Mouse (Mus musculus) forebrain, postnatal 0 days (tissue): ENCODE results near the gene Zfp791. TPM values are rescaled to one million over a fixed set of nuclear protein-coding genes. Genes with fewer than 3 reads are reported as not detected.

Experiments
- ATAC-seq: fragments of 200-750 bp; cut with Nextera tagmentation; 2 replicates; pipeline ENCODE4 v1.8.0; 2017; ENCODE audit warnings: mild to moderate bottlenecking, moderate library complexity
- DNase-seq: peaks from one replicate; pipeline ENCODE4 v3.0.0-alpha.2; 2015
- H3K27ac ChIP-seq: fragments of 300-500 bp; sonication (generic); 2 replicates; pipeline ENCODE4 v1.5.1; 2014; ENCODE audit warnings: low read depth, mild to moderate bottlenecking, antibody characterized with exemption, low read length, moderate library complexity, mixed read lengths
- H3K27me3 ChIP-seq: fragments of 300-500 bp; sonication (generic); 2 replicates; pipeline ENCODE4 v1.6.1; 2014; ENCODE audit warnings: mild to moderate bottlenecking, low read length, mixed read lengths; ENCODE audit not compliant: insufficient read depth
- H3K36me3 ChIP-seq: fragments of 300-500 bp; sonication (generic); 2 replicates; pipeline ENCODE4 v1.6.1; 2014; ENCODE audit warnings: mild to moderate bottlenecking, moderate library complexity; ENCODE audit not compliant: insufficient read depth
- H3K4me1 ChIP-seq: fragments of 300-500 bp; sonication (generic); 2 replicates; pipeline ENCODE4 v1.6.1; 2014; ENCODE audit warnings: antibody characterized with exemption; ENCODE audit not compliant: insufficient read depth
- H3K4me2 ChIP-seq: fragments of 300-500 bp; sonication (generic); 2 replicates; pipeline ENCODE4 v1.6.1; 2014; ENCODE audit warnings: low read depth, mild to moderate bottlenecking, moderate library complexity
- H3K4me3 ChIP-seq: fragments of 300-500 bp; sonication (generic); 2 replicates; pipeline ENCODE4 v1.5.1; 2014; ENCODE audit warnings: low read depth, low read length, mixed read lengths
- H3K9ac ChIP-seq: fragments of 300-500 bp; sonication (generic); 2 replicates; pipeline ENCODE4 v1.6.1; 2014; ENCODE audit warnings: mild to moderate bottlenecking
- H3K9me3 ChIP-seq: fragments of 300-500 bp; sonication (generic); 2 replicates; pipeline ENCODE4 v1.6.1; 2016; ENCODE audit warnings: low read length
- CTCF ChIP-seq: sonication (generic); IDR thresholded peaks from 2 replicates; pipeline ENCODE4 v1.5.1; 2016; ENCODE audit warnings: antibody characterized with exemption, control low read depth, low read depth
- WGBS: fragments of 180-500 bp; shearing (Covaris S2); extraction: QIAGEN DNeasy Blood & Tissue Kit; methylation state at CpG from one replicate; pipeline ENCODE4 v1.1.7; 2014; 5-methylcytosine and 5-hydroxymethylcytosine counted together
- polyA plus RNA-seq: library from polyadenylated mRNA; unstranded; fragments of >200 nt; fragmentation: Nextera tagmentation; extraction: Ambion mirVana; gene quantifications from 2 replicates; pipeline ENCODE4 v1.2.1, GENCODE M21; 2015
- total RNA-seq: library from RNA; depleted of rRNA; stranded (reverse); fragments of >200 nt; gene quantifications from 2 replicates; pipeline ENCODE4 v1.2.3, GENCODE M21; 2014

Gene Zfp791
- total and polyA plus RNA-seq, 2 experiments from 2014 or later = 2.4 to 2.7 TPM

- peak; percentile 91 for ATAC-seq
- peak; percentile 89 for DNase-seq
- 7% methylated on average over 37 of the region's 37 CpGs for WGBS
- Histone ChIP-seq H3K4me3 (peak overlapping the region; percentile 59), H3K4me1 (no peaks in the 10 kb centered on the region), H3K36me3 (no peaks in the 10 kb centered on the region), H3K27me3 (no peaks in the 10 kb centered on the region), H3K9me3 (no peaks in the 10 kb centered on the region), H3K27ac (peak overlapping the region; percentile 54), H3K4me2 (peak overlapping the region; percentile 76), H3K9ac (peak overlapping the region; percentile 80)
- peak; percentile 57 for TF ChIP-seq CTCF
Measured at GRCm38 (mm10) chr8:85119052-85119981, 3.6 kb downstream of the Zfp791 start.

GRCm38 (mm10) chr8:85116984-85117383 is 5.9 kb downstream of the Zfp791 start:
- H3K27me3 ChIP-seq = no peaks in the 10 kb centered on the region
- H3K9ac ChIP-seq = no peak overlapping the region
- WGBS = 93% methylated on average over 7 of the region's 7 CpGs

GRCm38 (mm10) chr8:85115501-85115900 is 7.4 kb downstream of the Zfp791 start:
- 75% methylated on average over 4 of the region's 4 CpGs for WGBS
- no peak for TF ChIP-seq CTCF
- ATAC-seq (no peak), DNase-seq (no peak)
- no peaks in the 10 kb centered on the region for H3K27me3 ChIP-seq
- no peaks in the 10 kb centered on the region for H3K4me1 ChIP-seq
- peaks cover 15% of the 10 kb centered on the region for H3K36me3 ChIP-seq
- no peaks in the 10 kb centered on the region for H3K9me3 ChIP-seq
- H3K4me2 ChIP-seq = no peak overlapping the region
- no peak overlapping the region for H3K27ac ChIP-seq
- H3K9ac ChIP-seq = no peak overlapping the region
- no peak overlapping the region for H3K4me3 ChIP-seq

More at GRCm38 (mm10) chr8:85116984-85117383, 5.9 kb downstream of the Zfp791 start:
- DNase-seq (no peak), ATAC-seq (no peak)
- Histone ChIP-seq H3K4me1 (no peaks in the 10 kb centered on the region), H3K4me2 (no peak overlapping the region), H3K4me3 (no peak overlapping the region), H3K36me3 (peaks cover under 1% of the 10 kb centered on the region; the same call in 1 of the 2 replicates), H3K9me3 (no peaks in the 10 kb centered on the region), H3K27ac (no peak overlapping the region)
- TF ChIP-seq CTCF = no peak

GRCm38 (mm10) chr8:85113241-85113640 is 9.7 kb downstream of the Zfp791 start:
- WGBS = 97% methylated on average over 10 of the region's 10 CpGs
- no peak overlapping the region for H3K9ac ChIP-seq
- H3K27ac ChIP-seq = no peak overlapping the region
- TF ChIP-seq CTCF = no peak
- H3K9me3 ChIP-seq = no peaks in the 10 kb centered on the region
- no peak overlapping the region for H3K4me2 ChIP-seq
- ATAC-seq (no peak), DNase-seq (no peak)
- H3K27me3 ChIP-seq = no peaks in the 10 kb centered on the region
- H3K36me3 ChIP-seq = peaks cover 26% of the 10 kb centered on the region
- no peaks in the 10 kb centered on the region for H3K4me1 ChIP-seq
- H3K4me3 ChIP-seq = no peak overlapping the region

DNA sequence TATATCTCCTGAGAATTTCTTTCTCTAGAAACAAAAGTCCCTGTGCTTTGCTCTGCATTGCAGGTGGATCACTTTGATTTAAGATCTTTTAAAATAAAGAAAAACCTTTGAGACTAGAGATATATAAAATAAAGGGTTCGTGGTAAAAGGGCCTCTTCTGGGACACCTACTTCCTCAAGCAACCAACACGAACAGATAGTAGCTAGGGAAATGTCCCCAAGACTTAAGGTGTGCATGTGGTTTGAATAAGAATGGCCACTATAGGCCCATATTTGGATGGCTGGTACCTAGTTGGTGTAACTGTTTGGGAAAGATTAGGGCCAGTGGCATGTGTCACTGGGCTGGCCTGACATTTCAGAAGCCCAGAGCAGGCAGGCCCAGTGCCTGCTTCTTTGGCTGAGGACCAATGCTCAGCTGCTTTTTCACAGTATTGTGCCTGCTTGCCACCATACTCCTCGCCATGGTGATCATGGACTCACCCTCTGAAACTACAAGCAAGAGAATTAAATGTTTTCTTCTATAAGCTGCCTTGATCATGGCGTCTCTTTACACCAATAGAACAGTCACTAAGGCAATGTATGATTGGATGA is 22.7 kb downstream of the Zfp791 start:
- Histone ChIP-seq H3K9ac (no peak overlapping the region), H3K4me1 (no peaks in the 10 kb centered on the region), H3K27me3 (no peaks in the 10 kb centered on the region), H3K27ac (no peak overlapping the region), H3K36me3 (peaks cover 30% of the 10 kb centered on the region), H3K9me3 (no peaks in the 10 kb centered on the region), H3K4me3 (no peak overlapping the region), H3K4me2 (no peak overlapping the region)
- WGBS = 84% methylated on average over 4 of the region's 4 CpGs
- no peak for TF ChIP-seq CTCF
- DNase-seq (no peak), ATAC-seq (no peak)

- ATAC-seq (no peak), DNase-seq (no peak)
- no peaks in the 10 kb centered on the region for H3K4me1 ChIP-seq
- H3K27me3 ChIP-seq = no peaks in the 10 kb centered on the region
- H3K4me2 ChIP-seq = no peak overlapping the region
- no peak overlapping the region for H3K4me3 ChIP-seq
- no peaks in the 10 kb centered on the region for H3K9me3 ChIP-seq
- H3K27ac ChIP-seq = no peak overlapping the region
- no peak overlapping the region for H3K9ac ChIP-seq
- 90% methylated on average over 4 of the region's 4 CpGs for WGBS
- TF ChIP-seq CTCF = no peak
- peaks cover 46% of the 10 kb centered on the region for H3K36me3 ChIP-seq
Measured at GRCm38 (mm10) chr8:85096850-85097249, 26.0 kb downstream of the Zfp791 start.

DNA sequence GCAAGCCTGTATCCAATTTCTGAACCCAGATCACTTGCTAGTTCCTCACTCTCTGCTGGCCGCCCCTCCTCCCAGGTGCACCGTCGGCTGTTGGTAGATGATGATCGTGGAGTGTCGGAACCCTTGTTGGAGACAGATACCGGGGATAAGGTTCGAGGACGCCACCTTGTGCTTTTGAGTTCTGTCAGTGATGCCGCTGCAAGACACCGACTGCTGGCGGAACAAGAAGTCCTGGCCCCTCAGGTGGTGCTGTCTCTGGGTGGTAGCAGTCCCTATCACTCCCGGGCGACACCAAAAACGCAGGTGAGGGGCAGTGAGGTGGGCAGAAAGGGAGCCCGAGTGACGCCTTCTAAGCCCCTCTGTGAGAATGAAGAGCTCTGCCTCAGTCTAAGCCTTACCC is 26.7 kb downstream of the Zfp791 start:
- no peak for ATAC-seq
- no peak for DNase-seq
- no peak overlapping the region for H3K4me3 ChIP-seq
- no peak overlapping the region for H3K27ac ChIP-seq
- H3K36me3 ChIP-seq = peaks cover 46% of the 10 kb centered on the region
- H3K9me3 ChIP-seq = no peaks in the 10 kb centered on the region
- H3K4me1 ChIP-seq = no peaks in the 10 kb centered on the region
- no peak overlapping the region for H3K4me2 ChIP-seq
- H3K9ac ChIP-seq = no peak overlapping the region
- no peak for TF ChIP-seq CTCF
- H3K27me3 ChIP-seq = no peaks in the 10 kb centered on the region
- WGBS = 95% methylated on average over 16 of the region's 16 CpGs
